Mouse (Mus musculus): ENCODE results near the gene Tmem150c.

Gene Tmem150c

GRCm38 (mm10) chr5:100159638-100159973 is at the start of gene Tmem150c:
TSS of gene Tmem150c (minus strand) at chr5:100159808.
- no peak for DNase-seq (ENCODE audit: low read depth, low spot score)

- no peak for DNase-seq (ENCODE audit: low read depth, low spot score)
These were observed 49.5 kb upstream of the Tmem150c start for GRCm38 (mm10) chr5:100209093-100209492.

DNA sequence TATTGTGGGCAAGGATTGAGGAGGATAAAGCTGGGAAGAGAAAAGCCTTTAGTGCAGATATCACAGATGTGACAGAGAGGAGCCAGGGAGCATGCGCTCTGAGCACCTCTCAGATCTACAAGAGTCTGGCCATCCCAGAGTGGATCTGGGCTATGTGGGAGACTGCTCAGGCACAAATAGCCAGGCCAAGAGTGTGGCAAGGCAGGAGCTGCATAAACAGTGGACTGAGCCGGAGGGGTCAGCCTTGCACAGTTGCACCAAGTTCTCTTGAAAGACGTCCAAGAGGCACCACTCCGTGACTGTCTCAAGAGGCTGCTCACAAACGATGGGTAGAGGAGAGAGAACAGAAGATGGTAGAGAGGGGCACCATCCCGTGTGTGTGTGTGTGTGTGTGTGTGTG is 47.1 kb upstream of the Tmem150c start:
- no peak for DNase-seq (ENCODE audit: low read depth, low spot score)

DNA sequence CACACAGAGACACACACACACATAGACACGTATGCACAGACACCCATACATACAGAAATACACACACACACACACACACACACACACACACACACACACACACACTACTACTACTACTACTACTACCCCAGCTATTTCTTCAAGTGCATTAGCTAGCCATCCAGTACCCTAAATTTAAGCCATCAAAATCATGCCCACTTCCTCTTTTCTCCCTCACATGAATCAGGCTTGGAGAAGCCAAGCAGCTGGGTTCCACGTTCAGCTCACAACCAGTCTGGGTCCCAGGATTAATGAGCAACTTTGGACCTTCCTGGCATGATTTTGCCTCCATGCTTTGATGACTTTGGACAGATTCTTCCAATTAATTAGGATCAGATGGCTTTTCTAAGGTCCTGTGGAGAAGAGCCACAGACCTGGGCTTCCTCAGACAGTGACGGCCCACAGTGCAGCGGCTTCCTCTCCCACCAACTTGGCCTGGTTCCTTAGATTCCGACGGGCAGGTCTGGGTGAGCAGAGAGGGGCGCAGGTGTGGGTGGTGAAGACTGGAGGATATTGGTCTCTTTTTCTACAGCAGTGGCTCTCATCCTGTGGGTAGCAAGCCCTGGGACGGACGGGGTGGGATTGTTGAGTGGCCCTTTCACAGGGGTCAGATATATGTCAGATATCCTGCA is 46.0 kb upstream of the Tmem150c start:
- DNase-seq (ENCODE audit: low read depth, low spot score), result no peak

DNA sequence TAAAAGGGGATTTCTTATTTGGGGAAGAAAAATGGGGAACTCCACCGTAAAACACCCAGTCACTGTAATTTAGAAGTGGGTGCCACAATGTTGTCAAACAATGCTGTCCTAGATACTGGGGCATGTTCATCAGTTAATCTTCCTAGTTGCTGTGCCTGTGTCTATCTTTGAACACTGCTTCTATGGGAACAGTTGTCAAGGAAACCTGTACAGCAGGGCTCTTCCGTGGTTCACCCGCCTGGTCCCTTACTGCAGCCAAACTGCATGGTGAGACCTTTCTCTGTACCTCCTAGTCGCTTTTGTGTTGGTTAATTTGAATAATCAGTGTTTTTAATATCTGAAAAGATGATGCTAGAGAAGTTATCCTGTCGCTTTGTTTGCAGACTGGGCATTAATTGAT is 41.2 kb upstream of the Tmem150c start:
- DNase-seq (ENCODE audit: low read depth, low spot score), result no peak

- DNase-seq (ENCODE audit: low read depth, low spot score), result no peak
These were observed 40.7 kb upstream of the Tmem150c start for GRCm38 (mm10) chr5:100200296-100200695.

- DNase-seq (ENCODE audit: low read depth, low spot score), result no peak
These were observed 39.7 kb upstream of the Tmem150c start for GRCm38 (mm10) chr5:100199092-100199853.

DNA sequence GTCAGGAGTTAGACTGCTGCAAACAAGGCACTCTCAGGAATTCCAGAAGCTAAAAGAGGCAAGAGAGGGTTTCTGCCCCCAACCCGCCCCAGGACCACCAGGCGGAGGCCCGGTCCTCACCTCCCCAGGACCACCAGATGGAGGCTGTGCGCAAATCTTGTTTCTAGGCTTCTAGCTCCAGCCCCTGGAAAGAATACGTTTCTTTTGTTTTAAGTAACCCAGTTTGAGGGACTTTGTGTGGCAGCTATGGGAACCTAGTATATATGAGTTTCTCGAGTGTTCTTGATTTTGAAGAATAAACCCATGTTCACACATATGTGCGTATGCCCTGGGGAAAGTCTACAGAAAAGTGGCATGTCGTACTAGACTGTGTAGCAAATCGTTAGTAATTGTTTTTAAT is 37.9 kb upstream of the Tmem150c start:
- no peak for DNase-seq (ENCODE audit: low read depth, low spot score)

DNA sequence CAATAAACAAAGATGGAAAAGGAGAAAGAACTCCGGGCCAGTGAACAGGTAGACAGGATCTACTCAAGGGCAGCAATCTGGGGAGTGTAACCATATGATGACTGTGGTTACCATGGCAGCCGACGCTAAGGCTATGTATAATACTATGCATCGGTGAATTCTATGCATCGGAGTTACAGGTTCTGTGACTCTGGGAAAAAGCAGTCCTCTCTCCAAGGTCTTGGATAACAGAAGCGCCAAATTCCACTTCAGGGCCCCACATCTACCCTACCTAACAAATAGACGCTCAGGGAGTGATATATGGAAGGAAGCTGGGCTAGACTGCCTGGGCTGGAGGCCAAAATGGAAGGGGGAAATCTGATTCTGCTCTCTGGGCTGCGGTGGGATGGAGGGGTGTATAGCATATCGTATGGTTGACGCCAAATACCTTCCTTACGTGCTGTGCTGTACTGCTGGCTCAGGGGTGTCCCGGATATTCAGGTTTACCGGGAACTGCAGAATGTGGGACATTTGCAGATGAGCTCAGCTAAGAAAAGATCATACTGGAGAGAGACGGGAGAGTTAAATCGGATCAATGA is 37.3 kb upstream of the Tmem150c start:
- peak; percentile 76 for DNase-seq (ENCODE audit: low read depth, low spot score)

- no peak for DNase-seq (ENCODE audit: low read depth, low spot score)
These were observed 36.8 kb upstream of the Tmem150c start for GRCm38 (mm10) chr5:100196397-100196796.

DNA sequence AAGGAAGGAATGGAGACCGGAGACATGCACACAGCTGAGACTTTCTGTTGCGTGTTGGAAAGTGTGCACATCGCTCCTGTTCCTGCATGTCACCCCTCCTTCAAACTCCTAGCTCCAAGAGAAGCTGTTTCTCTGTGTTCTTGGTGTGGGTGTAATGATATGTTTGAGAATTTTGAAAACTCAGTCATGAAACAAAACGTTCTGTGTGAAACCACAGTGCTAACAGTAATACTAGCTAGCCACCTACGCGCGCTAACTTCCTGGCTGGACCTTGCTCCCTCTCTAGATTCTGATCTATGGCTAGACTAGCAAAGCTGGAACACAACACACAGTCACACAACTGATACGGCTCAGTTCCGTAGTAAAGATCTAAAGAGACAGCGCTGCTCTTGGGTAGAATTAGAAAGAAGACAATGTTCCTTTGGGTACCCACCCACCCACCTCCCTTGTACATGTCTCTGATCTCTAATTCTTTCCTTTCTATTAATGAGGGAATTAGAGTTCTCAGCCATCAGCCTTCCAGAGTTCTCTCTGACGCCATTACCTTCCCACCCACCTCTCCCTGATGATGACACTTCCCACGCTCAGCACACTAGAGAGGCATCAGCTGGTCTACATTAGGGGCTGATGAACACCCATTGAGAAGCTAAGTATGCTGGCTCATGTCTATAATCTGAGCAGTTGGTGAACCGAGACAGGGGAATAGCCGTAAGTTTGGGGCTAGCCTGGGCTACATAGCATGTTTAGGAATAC is 32.0 kb upstream of the Tmem150c start:
- no peak for DNase-seq (ENCODE audit: low read depth, low spot score)

DNA sequence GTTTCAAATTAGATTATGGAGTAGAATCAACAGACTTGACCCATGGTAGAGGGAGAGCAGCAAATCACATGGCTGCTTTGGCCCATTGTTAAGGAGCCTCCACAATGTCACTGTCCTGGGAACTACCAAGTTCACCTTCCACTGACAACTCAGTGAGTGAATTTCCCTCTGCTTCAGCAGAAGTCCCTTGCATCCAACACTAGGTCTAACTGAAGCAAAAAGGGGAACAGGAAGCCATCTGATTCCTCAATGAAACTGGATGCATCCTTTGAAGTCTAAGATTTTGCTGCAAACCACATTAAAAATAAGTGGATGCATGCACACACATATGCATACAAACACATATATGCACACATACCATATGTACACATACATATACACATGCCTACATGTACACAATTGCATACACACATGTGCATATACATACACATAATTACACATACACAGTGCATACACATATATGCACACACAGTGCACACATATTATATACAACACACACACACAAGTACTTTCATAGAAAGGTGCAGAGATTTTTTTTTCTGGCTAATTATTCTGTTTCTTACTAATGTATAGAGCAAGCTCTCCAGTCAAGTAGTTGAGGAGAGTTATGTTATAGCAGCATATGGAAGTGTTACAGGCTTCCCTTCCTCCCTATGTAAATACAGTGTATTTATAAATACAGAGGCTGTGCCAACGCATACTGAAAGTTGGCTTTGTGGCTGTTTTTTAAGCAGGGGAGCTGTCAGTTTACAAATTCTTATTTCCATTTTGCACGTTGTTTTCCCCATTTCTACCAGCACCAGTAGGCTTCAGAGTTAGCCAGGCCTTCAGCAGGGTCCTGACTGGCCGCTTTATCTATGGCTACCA is 27.7 kb upstream of the Tmem150c start:
- no peak for DNase-seq (ENCODE audit: low read depth, low spot score)

- DNase-seq (ENCODE audit: low read depth, low spot score), result no peak
These were observed 27.0 kb upstream of the Tmem150c start for GRCm38 (mm10) chr5:100186618-100187017.

GRCm38 (mm10) chr5:100185895-100186294 is 26.3 kb upstream of the Tmem150c start:
- DNase-seq (ENCODE audit: low read depth, low spot score), result no peak

DNA sequence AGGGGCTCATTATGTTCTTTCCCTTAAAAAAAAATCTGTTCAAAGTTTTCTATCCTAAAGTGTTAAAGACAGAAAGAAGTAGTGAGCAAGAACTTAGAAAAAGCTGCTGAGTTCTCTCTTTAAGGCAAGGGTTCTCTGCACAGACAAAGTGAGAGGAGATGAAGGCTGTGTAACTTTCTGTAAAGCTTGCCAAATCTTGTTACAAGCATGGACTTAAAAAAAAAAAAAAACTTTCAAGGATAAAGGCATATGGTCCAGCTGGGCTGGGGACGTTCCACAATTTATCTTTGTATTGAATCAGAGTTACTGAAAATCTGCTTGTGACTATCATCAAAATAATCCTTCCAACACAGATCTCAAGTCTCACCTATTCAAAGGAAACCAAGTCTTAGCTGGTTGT is 21.4 kb upstream of the Tmem150c start:
- no peak for DNase-seq (ENCODE audit: low read depth, low spot score)

- no peak for DNase-seq (ENCODE audit: low read depth, low spot score)
These were observed 19.2 kb upstream of the Tmem150c start for GRCm38 (mm10) chr5:100178781-100179165.

DNA sequence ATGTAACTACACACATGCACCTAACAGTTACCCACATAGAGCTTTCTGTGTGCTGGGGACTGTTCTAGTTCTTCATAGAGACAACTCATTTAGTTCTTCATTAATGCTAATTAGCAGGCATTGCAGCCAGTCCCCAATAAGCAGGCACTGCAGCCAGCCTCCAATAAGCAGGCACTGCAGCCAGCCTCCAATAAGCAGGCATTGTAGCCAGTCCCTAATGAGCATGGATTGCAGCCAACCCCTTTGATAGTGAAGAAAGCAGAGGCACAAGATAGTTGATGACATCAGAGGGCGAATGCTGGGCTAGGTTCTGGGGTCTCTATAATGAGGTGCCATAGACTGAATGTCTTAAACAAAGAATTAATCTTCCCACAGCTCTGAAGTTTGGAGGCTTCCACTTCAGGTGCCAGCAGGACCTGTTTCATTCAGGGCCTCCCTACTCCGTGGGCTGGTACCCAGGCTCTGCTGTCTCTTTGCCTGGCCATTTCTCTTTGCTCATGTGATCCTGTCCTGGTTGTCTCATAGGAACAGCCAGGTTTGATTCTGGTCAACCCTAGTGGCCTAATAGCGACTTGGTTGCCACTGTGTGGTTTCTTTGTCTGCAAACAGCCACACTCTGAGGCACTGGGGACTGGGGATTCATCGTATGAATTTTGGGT is 18.6 kb upstream of the Tmem150c start:
- no peak for DNase-seq (ENCODE audit: low read depth, low spot score)

DNA sequence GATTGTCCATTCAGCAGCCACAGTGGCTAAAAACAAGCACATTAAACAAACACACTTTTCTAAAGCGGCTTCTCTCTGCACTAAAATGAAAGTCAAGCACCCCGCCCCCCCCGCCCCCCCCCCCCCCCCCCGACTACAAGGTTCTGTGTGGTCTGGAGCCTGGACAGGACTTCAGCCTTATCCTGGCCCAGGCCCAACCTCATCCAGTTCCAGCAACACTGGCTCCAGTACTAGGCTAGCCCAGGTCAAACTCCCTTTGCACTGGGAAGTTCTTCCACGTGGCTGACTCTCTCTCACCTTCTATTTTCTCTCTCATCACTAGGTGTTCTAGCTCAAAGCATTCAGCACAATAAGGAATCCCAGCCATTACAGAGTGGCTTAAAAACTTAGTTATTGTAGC is 17.9 kb upstream of the Tmem150c start:
- no peak for DNase-seq (ENCODE audit: low read depth, low spot score)

DNA sequence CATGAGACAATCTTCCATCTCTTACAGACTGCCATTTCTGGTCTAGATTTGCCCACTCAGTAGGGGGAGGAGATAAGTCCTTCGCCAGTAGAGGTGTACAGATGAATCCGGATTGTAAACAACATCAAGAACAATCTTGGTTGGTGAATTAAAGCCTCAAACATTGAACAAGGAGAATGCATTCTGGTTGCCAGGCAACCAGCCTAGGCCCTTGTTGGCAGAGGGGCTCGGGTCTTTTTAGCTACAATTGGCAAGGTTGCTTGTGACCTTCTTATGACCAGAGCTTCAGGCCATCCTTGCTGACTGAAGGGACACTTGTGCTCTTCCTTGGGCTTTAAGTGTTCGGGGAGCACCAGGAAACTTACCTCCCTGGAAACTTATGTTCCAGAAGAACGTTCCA is 16.5 kb upstream of the Tmem150c start:
- DNase-seq (ENCODE audit: low read depth, low spot score), result no peak

GRCm38 (mm10) chr5:100175582-100175981 is 16.0 kb upstream of the Tmem150c start:
- no peak for DNase-seq (ENCODE audit: low read depth, low spot score)

DNA sequence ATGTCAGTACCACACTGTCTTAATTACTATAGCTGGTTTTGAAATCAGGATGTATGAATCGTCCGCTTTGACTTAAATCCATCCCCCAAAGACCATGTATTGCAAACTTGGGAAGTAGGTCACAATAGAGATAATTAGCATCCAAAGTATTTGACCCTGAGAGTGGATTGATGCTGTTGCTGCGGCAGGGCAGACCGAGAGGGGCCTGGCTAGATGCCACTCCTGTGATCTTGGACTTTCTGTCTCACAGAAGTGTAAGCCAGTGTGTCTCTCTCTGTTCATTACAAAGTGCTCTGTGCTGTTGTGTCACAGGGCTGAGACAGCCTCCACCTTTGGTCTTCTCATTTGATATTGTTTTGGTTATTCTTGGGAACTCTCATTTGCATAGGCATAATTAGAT is 12.5 kb upstream of the Tmem150c start:
- DNase-seq (ENCODE audit: low read depth, low spot score), result no peak

Measured in retina, adult 2 months (tissue).